Mouse (Mus musculus) adrenal gland, adult 2 months (tissue): ENCODE measurements around the gene Stam. TPM values are rescaled to one million over a fixed set of nuclear protein-coding genes. Genes with fewer than 3 reads are reported as not detected.
"Not testable (repeated sequence)": the region's sequence is repeated elsewhere in the genome, so short reads cannot be mapped to it uniquely, and the experiment has no call there.

Experiments used
- DNase-seq: peaks from one replicate; pipeline ENCODE4 v3.0.0; 2021
- long read RNA-seq: library from polyadenylated mRNA; stranded (forward); transcript quantifications from one replicate; pipeline ENCODE4 v2.0.0, GENCODE M21; 2021
- polyA plus RNA-seq: library from polyadenylated mRNA; depleted of rRNA; stranded (reverse); fragments of >200 nt; gene quantifications from 2 replicates; pipeline ENCODE4 v1.2.3, GENCODE M21; 2012; rRNA removed
- total RNA-seq, 2 experiments: library from RNA; stranded (reverse); gene quantifications; 2 replicates each; pipeline ENCODE4 v1.2.3; 2021

Gene Stam
- 10 to 100 TPM; 49.0 to 52.6 TPM for total RNA-seq
- polyA plus RNA-seq, result 19.4 and 30.4 TPM in 2 replicates
- long read RNA-seq, full-length matches to known transcripts, result 2 of 9 reads
- long read RNA-seq, partial matches to known transcripts, result 4 of 9 reads
- long read RNA-seq, other reads (novel, unspliced or antisense), result 3 of 9 reads

- DNase-seq, result peak; percentile 93
These were observed at the start of gene Stam for GRCm38 (mm10) chr2:14073362-14074220. TSS of gene Stam (plus strand) at chr2:14074098.

DNA sequence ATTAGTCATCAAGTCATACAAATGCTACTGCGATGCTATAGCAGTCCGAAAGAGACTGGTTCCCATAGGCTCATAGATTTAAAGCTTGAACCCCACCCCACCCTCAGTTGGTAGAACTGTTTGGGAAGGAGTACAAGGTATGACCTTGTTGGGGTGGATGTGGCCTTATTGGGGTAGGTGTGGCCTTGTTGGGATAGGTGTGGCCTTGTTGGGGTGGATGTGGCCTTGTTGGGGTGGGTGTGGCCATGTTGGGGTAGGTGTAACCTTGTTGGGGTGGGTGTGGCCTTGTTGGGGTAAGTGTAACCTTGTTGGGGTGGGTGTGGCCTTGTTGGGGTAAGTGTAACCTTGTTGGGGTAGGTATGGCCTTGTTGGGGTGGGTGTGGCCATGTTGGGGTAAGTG lies 32.6 kb upstream of the Stam start:
- DNase-seq, result peak; percentile 11

DNA sequence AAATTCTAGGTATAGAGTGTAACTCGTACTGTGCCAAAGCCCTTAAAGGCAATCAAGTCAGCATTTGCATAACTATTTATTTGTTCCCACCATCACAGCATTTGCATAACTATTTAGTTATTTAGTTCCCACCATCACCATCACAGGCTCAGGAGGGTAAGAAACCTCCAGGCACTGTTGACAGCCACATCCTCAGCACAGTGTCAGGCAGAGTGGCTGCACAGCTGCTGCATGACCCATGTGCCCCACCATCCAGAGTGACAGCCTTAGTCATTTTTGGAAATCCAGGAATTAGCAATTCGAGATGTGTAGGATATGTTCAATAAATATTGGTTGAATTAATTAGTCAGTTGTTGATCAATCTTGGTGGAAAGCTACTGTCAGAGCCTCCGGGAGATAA lies 30.9 kb upstream of the Stam start:
- no peak for DNase-seq

- no peak for DNase-seq
These were observed 30.2 kb upstream of the Stam start for GRCm38 (mm10) chr2:14043577-14044170.

DNA sequence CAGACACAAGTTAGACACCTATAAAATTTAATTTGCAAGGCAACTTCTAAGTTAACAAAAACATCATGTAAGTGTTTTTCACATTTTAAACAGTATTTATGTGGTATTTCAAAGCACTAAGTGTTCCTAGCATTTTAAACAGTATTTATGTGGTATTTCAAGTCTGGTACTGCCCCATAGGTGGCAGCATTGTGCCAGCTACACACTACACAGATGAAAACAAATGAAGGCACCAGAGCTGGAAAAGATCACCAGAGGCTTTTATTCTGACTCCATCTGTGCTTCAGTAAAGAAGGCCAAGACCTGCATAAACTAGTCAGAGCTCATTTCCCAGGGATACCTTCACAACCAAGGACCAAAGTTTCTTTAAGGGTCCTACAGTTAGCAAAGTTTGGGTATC lies 25.5 kb upstream of the Stam start:
- peak; percentile 73 for DNase-seq

DNA sequence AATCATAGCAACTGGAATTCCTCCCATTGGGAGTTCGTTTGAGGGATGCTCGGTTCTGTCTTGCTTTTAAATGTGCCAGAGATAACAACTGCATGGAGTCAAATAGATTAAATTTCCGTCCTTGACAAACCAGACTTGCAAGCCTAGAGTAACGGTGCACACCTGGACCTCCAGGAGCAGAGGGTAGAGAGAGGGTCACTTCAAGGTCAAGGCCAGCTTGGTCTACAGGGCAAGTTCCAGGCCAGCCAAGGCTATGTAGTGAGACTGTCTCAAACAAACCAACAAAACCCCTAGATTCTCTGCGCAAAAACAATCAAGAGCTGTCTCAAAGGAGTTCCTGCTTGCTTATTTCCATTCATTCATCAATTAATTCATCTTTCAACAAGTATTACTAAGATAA lies 25.1 kb upstream of the Stam start:
- no peak for DNase-seq

GRCm38 (mm10) chr2:14053618-14054017 lies 20.3 kb upstream of the Stam start:
- DNase-seq, result no peak

DNA sequence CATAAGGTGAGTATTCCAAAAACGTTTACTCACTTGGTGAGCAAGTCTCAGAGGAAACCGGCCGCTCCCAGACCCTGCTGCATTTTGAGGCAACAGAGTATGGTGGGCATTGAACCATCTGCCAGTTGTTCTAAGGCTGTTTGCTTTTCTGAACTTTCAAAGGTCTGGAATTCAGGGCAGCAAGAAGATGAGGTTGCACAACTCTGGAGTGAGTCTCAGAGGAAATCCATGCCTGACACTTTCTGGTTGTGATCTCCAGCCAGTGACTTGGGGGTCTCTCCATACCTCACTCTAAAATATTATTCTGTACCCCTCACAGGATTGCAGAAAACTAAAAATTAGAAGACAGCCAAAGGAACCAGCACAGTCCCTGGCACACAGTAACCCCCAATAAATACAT lies 19.7 kb upstream of the Stam start:
- DNase-seq, result no peak

- DNase-seq, result no peak
These were observed 19.2 kb upstream of the Stam start for GRCm38 (mm10) chr2:14054716-14055115.

DNA sequence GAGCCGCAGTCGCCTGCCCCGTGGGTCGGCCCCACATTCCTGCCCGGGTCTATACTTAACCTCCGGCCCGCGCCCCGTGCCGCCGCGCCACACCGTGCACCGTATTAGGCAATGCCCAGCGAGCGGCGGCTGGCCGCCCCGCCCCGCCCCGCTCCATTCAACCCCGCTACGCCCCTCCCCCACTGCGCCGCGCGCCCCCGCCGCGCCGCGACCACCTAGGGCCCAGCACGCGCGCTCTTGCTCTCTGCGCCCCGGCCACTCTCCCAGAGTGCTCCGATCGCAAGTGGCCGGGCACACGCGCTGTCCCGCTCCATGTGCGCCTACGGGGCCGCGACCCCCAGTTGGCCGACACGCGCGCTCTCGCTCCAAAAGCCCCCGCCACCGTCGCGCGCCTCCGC lies 18.7 kb upstream of the Stam start:
- DNase-seq, result peak; percentile 80

- peak; percentile 94 for DNase-seq
These were observed 18.1 kb upstream of the Stam start, which contains the start of gene Hacd1 for GRCm38 (mm10) chr2:14055566-14056331. TSS of gene Hacd1 (minus strand) at chr2:14056135.

GRCm38 (mm10) chr2:14065704-14066650 lies 7.9 kb upstream of the Stam start:
- DNase-seq, result no peak

DNA sequence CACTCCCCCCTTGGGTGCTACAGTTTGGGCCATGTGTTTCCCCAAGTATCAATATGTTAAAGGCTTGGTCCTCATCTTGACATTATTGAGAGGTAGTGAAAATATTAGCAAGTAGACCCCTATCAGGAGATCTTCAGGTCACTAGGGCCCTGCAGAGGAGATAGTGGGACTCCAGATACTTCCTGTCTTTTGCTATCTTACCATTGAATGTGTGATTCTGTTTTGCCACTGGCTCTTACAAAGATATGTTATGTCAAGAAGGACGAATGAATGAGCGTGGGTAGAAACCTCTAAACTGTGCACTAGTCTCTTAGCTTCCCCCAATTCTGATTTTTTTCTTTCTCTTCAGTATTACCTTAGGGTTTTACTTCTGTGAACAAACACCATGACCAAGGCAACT lies 4.9 kb upstream of the Stam start:
- DNase-seq, result no peak

- no peak for DNase-seq
These were observed 3.4 kb upstream of the Stam start for GRCm38 (mm10) chr2:14070466-14070865.

DNA sequence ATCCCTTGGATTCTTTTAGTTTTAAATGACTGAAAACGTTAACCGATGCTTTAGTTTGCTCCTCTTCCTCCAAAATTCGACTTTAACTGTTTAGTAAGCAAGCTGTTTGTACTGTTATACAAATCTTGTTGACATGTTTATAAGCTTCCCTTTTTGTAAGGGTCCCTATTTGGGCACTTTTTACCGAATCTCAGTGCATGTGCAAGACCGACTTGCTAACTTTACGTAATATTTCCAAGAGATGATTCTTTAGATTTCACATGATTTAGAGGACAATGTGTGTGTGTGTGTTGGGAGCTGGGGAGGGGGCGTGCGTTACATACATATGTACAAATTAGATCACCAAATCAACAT lies 913 bp upstream of the Stam start:
- DNase-seq, result no peak

DNA sequence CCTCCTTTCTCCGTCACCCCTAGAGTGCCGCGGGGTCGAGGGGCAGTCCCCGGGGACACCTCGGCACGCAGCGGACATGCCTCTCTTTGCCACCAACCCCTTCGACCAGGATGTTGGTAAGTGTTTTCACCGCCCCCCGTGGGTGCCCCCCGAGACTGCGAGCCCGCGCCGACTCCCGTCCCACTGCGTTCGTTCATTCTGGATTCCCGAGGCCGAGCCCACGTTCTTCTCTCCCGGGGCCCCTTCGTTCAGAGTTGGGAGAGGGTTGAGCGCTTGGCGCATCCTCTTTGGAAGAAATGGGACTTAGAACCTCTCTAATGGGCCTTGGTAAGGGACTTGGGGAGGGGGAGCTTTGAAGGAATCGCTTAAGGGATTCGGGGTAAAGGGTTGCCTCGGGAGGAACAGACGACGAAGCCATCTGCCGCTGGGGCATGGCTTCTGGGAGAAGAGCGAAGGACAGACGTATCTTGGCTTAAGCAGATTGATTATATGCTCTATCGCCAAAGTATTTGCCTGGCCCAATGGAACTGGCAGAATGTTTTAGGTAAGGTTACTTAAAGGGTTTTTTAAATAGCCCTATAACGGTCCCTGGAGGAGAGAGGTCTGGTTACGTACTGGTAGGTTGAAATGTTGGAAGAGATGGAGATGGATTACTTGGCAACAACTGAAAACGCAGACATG lies 463 bp downstream of the Stam start:
- no peak for DNase-seq

DNA sequence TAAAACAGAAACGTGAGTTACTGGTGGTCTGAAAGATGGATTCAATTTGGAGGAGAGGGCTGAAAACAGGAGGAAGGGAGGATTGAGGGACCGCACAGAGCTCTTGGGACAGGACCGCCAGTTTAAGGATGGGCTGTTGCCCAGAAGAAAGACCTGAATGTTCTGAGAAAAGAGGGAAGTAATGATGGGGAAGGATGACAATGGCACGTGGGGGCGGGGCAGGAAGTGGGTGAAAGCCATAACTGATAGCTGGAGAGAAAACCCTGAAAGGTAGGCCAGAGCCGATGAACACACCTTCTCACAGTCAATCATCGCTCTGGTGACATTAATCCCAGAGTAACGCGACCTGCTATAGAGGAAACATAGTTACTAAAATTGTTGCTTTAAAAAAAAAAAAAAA lies 4.6 kb downstream of the Stam start:
- not testable (repeated sequence) for DNase-seq

GRCm38 (mm10) chr2:14100533-14100932 lies 26.6 kb downstream of the Stam start:
- no peak for DNase-seq

- no peak for DNase-seq
These were observed 28.7 kb downstream of the Stam start for GRCm38 (mm10) chr2:14102603-14103002.

DNA sequence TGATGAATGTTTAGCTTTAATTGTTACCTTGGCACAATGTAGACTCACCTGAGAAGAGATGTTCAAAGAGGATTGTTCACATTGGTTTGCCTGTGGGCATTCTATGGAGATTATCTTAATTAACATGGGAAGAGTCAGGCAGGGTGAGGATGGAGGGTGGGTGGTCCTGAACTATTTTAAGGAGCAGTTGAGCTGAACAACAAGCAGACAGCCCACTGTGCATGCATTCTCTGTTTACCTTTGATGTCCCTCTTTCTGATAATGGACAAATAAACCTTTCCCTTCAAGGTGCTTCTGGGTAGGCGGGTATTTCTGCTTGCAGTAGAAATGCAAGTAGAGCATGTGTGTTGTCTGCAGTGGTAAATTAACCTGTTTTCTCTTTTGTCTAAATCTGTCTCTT lies 30.0 kb downstream of the Stam start:
- no peak for DNase-seq

GRCm38 (mm10) chr2:14107673-14108072 lies 33.8 kb downstream of the Stam start:
- DNase-seq, result peak; percentile 18
